Mouse (Mus musculus): ENCODE results near the gene Prr19. TPM values are rescaled to one million over a fixed set of nuclear protein-coding genes. Genes with fewer than 3 reads are reported as not detected.

The Prr19 gene
- polyA plus RNA-seq, 1 experiment from 2014 or later: 1.1 TPM

DNA sequence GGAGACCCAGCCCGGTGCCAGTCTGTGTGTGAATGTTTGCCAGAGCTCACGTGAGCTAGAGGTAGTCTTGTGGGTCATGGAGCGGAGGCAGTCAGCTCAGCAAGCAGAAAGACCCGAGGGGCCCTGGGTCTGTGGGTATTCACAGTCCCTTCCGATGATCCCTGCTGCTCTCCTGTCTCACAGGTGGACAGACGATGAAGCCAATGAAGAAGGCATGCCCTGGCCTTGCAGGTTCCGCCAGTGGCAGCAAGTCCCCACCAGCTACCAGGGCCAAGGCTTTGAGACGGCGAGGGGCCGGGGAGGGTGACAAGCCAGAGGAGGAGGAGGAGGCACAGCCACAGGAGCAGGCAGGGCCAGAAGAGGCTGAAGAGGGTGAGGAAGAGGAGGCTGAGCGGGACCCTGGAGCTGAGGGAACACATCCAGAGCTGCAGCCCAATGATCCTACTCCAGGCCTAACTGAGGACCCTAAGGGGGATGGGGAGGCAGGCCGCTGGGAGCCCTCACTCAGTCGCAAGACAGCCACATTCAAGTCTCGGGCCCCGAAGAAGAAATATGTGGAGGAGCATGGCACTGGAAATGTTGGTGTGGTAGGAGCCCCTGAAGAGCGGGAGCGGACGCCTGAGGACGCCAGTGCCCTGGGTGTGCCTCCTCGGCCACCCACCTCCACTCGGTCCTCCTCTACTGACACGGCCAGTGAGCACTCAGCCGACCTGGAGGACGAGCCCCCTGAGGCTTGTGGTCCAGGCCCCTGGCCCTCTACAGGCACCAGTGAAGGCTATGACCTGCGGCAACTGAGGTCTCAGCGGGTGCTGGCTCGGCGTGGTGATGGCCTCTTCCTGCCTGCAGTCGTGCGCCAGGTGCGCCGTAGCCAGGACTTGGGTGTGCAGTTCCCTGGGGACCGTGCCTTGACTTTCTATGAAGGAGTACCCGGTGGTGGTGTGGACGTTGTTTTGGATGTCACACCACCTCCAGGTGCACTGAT, 30.3 kb upstream of the Prr19 start:
- 88% methylated on average over 35 of the region's 35 CpGs for WGBS
- Histone ChIP-seq H3K4me3 (no peak overlapping the region), H3K4me1 (peaks cover 52% of the 10 kb centered on the region), H3K9ac (peak overlapping the region; percentile 13; the same call in 1 of the 2 replicates), H3K9me3 (no peaks in the 10 kb centered on the region), H3K36me3 (peaks cover 44% of the 10 kb centered on the region), H3K27ac (no peak overlapping the region), H3K27me3 (no peaks in the 10 kb centered on the region), H3K4me2 (replicated peaks) (no peak overlapping the region)
- ATAC-seq (ENCODE audit: low FRiP score, low read depth): no peak

DNA sequence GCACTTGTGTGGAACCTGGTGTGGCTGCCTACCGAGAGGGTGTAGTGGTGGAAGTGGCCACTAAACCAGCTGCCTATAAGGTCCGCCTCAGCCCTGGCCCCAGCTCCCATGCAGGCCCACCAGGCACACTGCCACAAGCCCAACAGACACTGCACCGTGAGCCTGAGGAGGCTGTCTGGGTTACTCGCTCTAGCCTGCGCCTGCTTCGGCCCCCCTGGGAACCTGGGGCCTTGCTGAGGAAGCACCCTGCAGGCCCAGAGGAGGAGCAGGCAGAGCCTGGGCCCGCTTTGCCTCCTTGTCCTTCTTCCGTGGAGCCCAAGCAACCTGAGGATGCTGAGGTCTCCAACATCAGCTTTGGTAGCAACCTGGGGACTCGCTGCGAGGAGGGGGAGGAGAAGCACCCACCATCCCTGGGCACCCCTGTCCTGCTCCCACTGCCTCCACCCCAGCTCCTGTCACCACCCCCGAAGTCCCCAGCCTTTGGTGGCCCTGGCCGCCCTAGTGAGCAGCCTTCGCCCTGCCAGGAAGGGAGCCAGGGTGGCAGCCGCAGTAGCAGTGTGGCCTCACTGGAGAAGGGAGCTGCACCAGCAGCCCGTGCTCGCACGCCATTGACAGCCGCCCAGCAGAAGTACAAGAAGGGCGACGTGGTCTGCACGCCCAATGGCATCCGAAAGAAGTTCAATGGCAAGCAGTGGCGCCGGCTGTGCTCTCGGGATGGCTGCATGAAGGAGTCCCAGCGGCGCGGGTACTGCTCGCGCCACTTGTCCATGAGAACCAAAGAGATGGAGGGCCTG, 29.4 kb upstream of the Prr19 start:
- Histone ChIP-seq H3K27me3 (no peaks in the 10 kb centered on the region), H3K36me3 (peaks cover 44% of the 10 kb centered on the region), H3K9ac (no peak overlapping the region), H3K4me3 (no peak overlapping the region), H3K27ac (no peak overlapping the region), H3K9me3 (no peaks in the 10 kb centered on the region), H3K4me1 (peaks cover 56% of the 10 kb centered on the region), H3K4me2 (replicated peaks) (no peak overlapping the region)
- ATAC-seq (ENCODE audit: low FRiP score, low read depth): no peak
- WGBS: 83% methylated on average over 30 of the region's 30 CpGs

DNA sequence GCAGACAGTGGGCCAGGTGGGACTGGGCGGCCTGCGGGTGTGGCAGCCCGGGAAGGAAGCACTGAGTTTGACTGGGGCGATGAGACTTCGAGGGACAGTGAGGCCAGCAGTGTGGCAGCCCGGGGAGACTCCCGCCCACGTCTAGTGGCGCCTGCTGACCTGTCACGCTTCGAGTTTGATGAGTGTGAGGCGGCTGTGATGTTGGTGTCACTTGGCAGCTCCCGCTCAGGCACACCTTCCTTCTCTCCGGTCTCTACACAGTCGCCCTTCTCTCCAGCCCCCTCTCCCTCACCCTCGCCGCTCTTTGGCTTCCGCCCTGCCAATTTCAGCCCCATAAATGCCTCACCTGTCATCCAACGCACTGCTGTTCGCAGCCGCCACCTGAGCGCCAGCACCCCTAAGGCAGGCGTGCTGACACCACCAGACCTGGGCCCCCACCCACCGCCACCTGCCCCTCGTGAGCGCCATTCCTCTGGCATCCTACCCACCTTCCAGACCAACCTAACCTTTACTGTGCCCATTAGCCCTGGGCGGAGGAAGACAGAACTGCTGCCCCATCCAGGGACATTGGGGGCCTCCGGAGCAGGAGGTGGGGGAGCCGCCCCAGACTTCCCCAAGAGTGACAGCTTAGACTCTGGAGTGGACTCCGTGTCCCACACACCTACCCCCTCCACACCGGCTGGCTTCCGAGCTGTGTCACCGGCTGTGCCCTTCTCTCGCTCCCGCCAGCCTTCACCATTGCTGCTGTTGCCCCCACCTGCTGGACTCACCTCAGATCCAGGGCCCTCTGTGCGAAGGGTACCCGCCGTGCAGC, 28.6 kb upstream of the Prr19 start:
- Histone ChIP-seq H3K9ac (no peak overlapping the region), H3K4me2 (replicated peaks) (no peak overlapping the region), H3K4me3 (no peak overlapping the region), H3K27me3 (no peaks in the 10 kb centered on the region), H3K36me3 (peaks cover 44% of the 10 kb centered on the region), H3K4me1 (peaks cover 61% of the 10 kb centered on the region), H3K27ac (no peak overlapping the region), H3K9me3 (no peaks in the 10 kb centered on the region)
- WGBS: 83% methylated on average over 38 of the region's 38 CpGs
- ATAC-seq (ENCODE audit: low FRiP score, low read depth): no peak

DNA sequence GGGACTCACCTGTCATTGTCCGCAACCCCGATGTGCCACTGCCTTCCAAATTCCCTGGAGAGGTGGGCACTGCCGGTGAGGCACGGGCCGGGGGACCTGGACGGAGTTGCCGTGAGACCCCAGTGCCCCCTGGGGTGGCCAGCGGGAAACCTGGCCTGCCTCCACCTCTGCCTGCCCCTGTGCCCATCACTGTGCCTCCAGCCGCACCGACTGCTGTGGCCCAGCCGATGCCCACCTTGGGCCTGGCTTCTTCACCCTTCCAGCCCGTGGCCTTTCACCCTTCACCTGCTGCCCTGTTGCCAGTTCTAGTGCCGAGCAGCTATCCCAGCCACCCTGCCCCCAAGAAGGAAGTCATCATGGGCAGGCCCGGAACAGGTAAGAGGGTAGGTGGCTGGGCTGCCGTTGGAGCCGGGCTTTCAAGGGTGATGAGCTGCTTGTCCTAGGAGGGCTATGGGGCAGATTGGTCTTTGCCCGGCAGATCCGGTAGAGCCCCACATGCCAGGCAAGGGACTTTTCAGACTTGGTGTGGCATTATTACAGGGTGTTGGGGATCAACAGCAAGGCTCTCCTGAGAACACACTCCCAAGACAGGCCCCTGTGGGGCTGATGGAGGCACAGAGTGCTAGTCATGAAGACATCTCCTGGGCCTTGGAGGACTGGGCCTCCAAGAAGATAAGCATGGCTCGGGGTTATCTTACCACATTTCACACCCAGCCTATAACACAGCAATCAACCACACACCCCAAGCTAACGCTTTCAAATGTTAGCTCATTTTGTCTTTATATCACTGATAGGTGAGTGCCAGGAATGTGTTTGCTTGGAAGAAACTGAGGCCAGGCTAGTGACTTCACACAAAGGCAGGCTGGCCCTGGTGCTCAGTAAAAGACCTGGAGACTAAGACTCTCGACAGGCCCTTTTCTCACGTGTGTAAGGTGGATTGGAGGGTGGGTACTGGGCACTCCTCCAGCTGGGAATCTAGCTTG, 27.7 kb upstream of the Prr19 start:
- H3K4me1 ChIP-seq: peaks cover 65% of the 10 kb centered on the region
- WGBS: 89% methylated on average over 22 of the region's 22 CpGs
- 0 out of 2 replicates have a peak overlapping the region, but pooled peaks have one; percentile 23 for H3K4me2 ChIP-seq (replicated peaks)
- H3K4me3 ChIP-seq: no peak overlapping the region
- H3K36me3 ChIP-seq: peaks cover 44% of the 10 kb centered on the region
- peak overlapping the region; percentile 58; the same call in 1 of the 2 replicates for H3K27ac ChIP-seq
- H3K9me3 ChIP-seq: no peaks in the 10 kb centered on the region
- ATAC-seq (ENCODE audit: low FRiP score, low read depth): no peak
- no peaks in the 10 kb centered on the region for H3K27me3 ChIP-seq
- H3K9ac ChIP-seq: no peak overlapping the region; the same call in 1 of the 2 replicates

DNA sequence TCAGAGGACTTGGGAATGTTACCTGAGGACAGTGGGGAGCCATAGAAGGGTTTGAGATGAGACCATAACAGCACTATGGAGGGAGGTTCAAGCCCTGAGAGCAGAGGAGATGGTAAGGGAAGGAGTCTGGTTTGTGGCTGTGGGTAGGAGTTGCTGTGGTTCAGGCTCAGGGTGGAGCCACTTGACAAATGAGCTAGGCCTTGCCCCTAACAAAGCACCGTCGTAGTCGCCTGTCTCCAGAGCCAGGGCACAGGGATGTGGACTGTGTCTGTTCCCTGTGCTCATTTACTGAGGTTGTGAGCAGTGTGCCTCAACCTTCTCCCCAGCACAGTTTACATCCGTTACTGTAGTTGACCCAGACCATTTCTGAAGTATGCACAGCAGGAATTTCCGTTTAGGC, 26.6 kb upstream of the Prr19 start:
- no peaks in the 10 kb centered on the region for H3K27me3 ChIP-seq
- no peaks in the 10 kb centered on the region for H3K9me3 ChIP-seq
- peaks cover 44% of the 10 kb centered on the region for H3K36me3 ChIP-seq
- peak overlapping the region; percentile 58; the same call in 1 of the 2 replicates for H3K27ac ChIP-seq
- H3K9ac ChIP-seq: no peak overlapping the region; the same call in none of the 2 replicates
- no peak for ATAC-seq (ENCODE audit: low FRiP score, low read depth)
- peak overlapping the region; percentile 9; the same call in 1 of the 2 replicates for H3K4me2 ChIP-seq (replicated peaks)
- H3K4me3 ChIP-seq: no peak overlapping the region
- peaks cover 56% of the 10 kb centered on the region for H3K4me1 ChIP-seq
- WGBS: 48% methylated on average over 5 of the region's 5 CpGs

DNA sequence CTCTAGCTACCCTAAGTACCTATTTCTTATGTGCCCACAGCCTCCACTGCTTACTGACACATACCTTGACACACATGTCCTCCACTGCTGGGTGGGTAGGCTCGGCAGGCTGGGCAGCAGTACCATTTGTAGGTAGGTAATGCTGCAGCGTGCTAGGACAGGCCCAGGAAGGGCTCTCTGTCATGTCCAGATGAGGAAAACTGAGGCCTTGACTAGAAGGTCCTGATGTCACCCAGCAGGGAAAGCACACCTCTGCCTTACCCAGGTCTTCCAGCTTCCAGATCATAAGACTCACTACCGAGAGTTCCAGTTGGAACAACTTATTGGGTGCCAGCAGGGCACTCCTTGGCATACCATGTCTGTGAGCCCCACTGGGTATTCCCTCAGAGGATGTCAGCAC, 26.2 kb upstream of the Prr19 start:
- peaks cover 44% of the 10 kb centered on the region for H3K36me3 ChIP-seq
- 80% methylated on average over 3 of the region's 3 CpGs for WGBS
- H3K4me2 ChIP-seq (replicated peaks): peak overlapping the region; percentile 9; the same call in 1 of the 2 replicates
- H3K9me3 ChIP-seq: no peaks in the 10 kb centered on the region
- H3K27me3 ChIP-seq: no peaks in the 10 kb centered on the region
- H3K4me3 ChIP-seq: no peak overlapping the region
- H3K4me1 ChIP-seq: peaks cover 55% of the 10 kb centered on the region
- peak overlapping the region; percentile 58; the same call in 1 of the 2 replicates for H3K27ac ChIP-seq
- ATAC-seq (ENCODE audit: low FRiP score, low read depth): no peak
- H3K9ac ChIP-seq: peak overlapping the region; percentile 26

DNA sequence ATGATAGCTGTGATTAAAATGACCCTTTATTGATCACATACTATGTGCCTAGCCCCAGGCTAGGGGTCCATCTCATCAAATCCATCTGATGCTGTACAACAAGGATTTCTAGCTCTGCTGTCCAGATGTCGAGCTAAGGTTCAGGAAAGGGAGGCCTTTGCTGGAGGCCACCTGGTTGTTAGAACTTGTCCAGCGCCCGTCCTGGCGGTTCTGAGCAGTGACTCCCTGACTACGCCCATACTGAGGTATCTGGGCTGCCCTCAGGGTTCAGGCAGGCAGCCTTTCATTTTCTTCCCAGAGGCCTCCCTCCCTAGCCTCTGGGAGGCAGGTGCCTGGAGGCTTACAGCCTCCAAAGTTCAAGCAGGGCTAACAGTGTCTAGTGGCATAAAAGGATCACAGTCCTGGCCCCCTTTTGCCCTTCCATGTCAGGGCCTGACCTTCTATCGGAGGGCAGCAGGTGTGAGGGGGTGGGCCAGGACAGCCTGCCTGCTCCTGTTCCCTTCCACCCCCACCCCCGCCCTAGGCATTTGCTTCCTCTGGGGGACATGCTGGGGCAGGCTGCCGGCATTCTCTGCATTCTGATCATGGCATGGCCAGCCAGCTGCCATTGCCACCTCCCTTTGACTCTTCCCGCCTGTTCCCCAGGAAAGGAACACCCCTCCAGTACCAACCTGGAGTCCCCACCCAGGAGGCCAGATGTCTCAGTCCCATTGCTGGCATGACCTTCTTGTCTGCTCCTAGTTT, 25.5 kb upstream of the Prr19 start:
- H3K4me1 ChIP-seq: peaks cover 59% of the 10 kb centered on the region
- no peak for ATAC-seq (ENCODE audit: low FRiP score, low read depth)
- peak overlapping the region; percentile 100; the same call in 1 of the 2 replicates for H3K27ac ChIP-seq
- H3K4me3 ChIP-seq: no peak overlapping the region
- H3K9ac ChIP-seq: peak overlapping the region; percentile 53
- WGBS: 35% methylated on average over 9 of the region's 9 CpGs
- no peaks in the 10 kb centered on the region for H3K27me3 ChIP-seq
- peak overlapping the region; percentile 25 for H3K4me2 ChIP-seq (replicated peaks)
- H3K36me3 ChIP-seq: peaks cover 43% of the 10 kb centered on the region
- H3K9me3 ChIP-seq: no peaks in the 10 kb centered on the region

DNA sequence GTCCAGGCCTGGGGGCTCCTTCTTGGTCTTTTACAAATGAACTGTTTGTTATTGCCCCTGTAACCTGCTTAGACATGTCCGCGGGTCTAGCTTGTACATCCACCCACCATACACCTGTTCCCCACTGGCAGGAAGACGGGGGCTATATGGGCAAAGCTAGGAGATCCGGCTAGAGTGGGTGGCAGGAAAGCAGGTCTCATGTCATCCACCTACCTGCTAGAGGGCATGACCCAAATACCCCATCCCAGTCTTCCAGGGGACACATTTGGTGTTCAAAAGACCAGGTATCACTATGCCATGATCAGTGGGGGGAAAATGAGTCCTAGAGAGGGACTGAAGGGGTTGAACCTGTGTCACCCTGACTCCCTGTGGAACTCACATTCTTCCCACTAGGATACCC, 23.8 kb upstream of the Prr19 start:
- H3K36me3 ChIP-seq: peaks cover 27% of the 10 kb centered on the region

DNA sequence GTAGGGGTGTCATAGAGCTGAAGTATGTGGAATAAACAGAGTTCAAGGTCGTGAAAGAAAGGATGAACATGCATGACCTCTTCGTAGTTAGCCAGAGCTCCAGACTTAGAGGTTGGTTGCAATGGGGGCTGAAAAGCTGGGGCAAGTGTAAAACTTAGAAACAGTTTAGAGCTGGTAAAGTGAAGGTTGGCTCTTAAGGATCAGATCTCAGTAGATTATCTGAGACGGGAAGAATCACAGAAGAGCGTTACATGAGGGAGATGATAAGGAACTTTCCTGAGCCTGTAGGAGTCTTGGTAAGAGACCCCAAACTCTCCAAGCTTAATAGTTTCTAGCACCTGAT, 23.2 kb upstream of the Prr19 start:
- Histone ChIP-seq H3K9ac (peak overlapping the region; percentile 70), H3K36me3 (peaks cover 21% of the 10 kb centered on the region), H3K4me2 (replicated peaks) (peak overlapping the region; percentile 82), H3K27me3 (no peaks in the 10 kb centered on the region), H3K4me3 (peak overlapping the region; percentile 85), H3K4me1 (peaks cover 69% of the 10 kb centered on the region), H3K9me3 (no peaks in the 10 kb centered on the region), H3K27ac (peak overlapping the region; percentile 100)
- ATAC-seq (ENCODE audit: low FRiP score, low read depth): no peak
- 11% methylated on average over 4 of the region's 4 CpGs for WGBS

More for the DNA sequence above, 23.8 kb upstream of the Prr19 start:
- peak overlapping the region; percentile 85 for H3K4me3 ChIP-seq
- no peak for ATAC-seq (ENCODE audit: low FRiP score, low read depth)
- no peaks in the 10 kb centered on the region for H3K9me3 ChIP-seq
- peak overlapping the region; percentile 70 for H3K9ac ChIP-seq
- peak overlapping the region; percentile 82 for H3K4me2 ChIP-seq (replicated peaks)
- peak overlapping the region; percentile 100 for H3K27ac ChIP-seq
- no peaks in the 10 kb centered on the region for H3K27me3 ChIP-seq
- 78% methylated on average over 4 of the region's 4 CpGs for WGBS
- H3K4me1 ChIP-seq: peaks cover 69% of the 10 kb centered on the region
